Mouse (Mus musculus) kidney, embryonic 14.5 days (tissue): ENCODE data around the gene Tagln2. TPM values are rescaled to one million over a fixed set of nuclear protein-coding genes. Genes with fewer than 3 reads are reported as not detected.

Source experiments
- ATAC-seq: fragments of 200-750 bp; cut with Nextera tagmentation; 2 replicates; pipeline ENCODE4 v1.8.0; 2017; ENCODE audit warnings: moderate number of reproducible peaks, mild to moderate bottlenecking, moderate TSS enrichment, moderate library complexity; ENCODE audit not compliant: low FRiP score, low TSS enrichment
- H3K27ac ChIP-seq: fragments of 300-500 bp; sonication (generic); 2 replicates; pipeline ENCODE4 v1.5.1; 2014; ENCODE audit warnings: low read depth, mild to moderate bottlenecking, low read length, moderate library complexity, mixed read lengths
- H3K27me3 ChIP-seq: fragments of 300-500 bp; sonication (generic); 2 replicates; pipeline ENCODE4 v1.6.1; 2014; ENCODE audit warnings: mild to moderate bottlenecking, low read length; ENCODE audit not compliant: control insufficient read depth, insufficient read depth
- H3K36me3 ChIP-seq: fragments of 300-500 bp; sonication (generic); 2 replicates; pipeline ENCODE4 v1.6.1; 2014; ENCODE audit warnings: low read length, mixed read lengths; ENCODE audit not compliant: control insufficient read depth, insufficient read depth
- H3K4me1 ChIP-seq: fragments of 300-500 bp; sonication (generic); 2 replicates; pipeline ENCODE4 v1.6.1; 2014; ENCODE audit warnings: low read length, mixed read lengths; ENCODE audit not compliant: control insufficient read depth, insufficient read depth
- H3K4me2 ChIP-seq: fragments of 300-500 bp; sonication (generic); replicated peaks from 2 replicates; pipeline ENCODE4 v1.6.1; 2014; ENCODE audit warnings: low read depth, mild to moderate bottlenecking, low read length
- H3K4me3 ChIP-seq: fragments of 300-500 bp; sonication (generic); 2 replicates; pipeline ENCODE4 v1.5.1; 2014; ENCODE audit warnings: mild to moderate bottlenecking, low read length
- H3K9ac ChIP-seq: fragments of 300-500 bp; sonication (generic); 2 replicates; pipeline ENCODE4 v1.6.1; 2014; ENCODE audit warnings: low read depth, mild to moderate bottlenecking, low read length, moderate library complexity
- H3K9me3 ChIP-seq: fragments of 300-500 bp; sonication (generic); 2 replicates; pipeline ENCODE4 v1.6.1; 2016; ENCODE audit warnings: low read length; ENCODE audit not compliant: control insufficient read depth
- WGBS: fragments of 180-500 bp; shearing (Covaris S2); extraction: QIAGEN DNeasy Blood & Tissue Kit; methylation state at CpG from one replicate; pipeline ENCODE4 v1.1.7; 2014; 5-methylcytosine and 5-hydroxymethylcytosine counted together
- polyA plus RNA-seq: library from polyadenylated mRNA; unstranded; fragments of >200 nt; fragmentation: Nextera tagmentation; extraction: Ambion mirVana; gene quantifications from 2 replicates; pipeline ENCODE4 v1.2.1, GENCODE M21; 2014

Tagln2 gene
- polyA plus RNA-seq, 1 experiment from 2014 or later, result 139 TPM

- H3K9ac ChIP-seq, result no peak overlapping the region
- 0 out of 2 replicates have a peak, but pooled peaks cover 3% of the 10 kb centered on the region for H3K27me3 ChIP-seq
- no peak for ATAC-seq
- H3K4me2 ChIP-seq, result no peak overlapping the region
- WGBS, result 51% methylated on average over 12 of the region's 12 CpGs
- peaks cover 16% of the 10 kb centered on the region; the same call in 1 of the 2 replicates for H3K4me1 ChIP-seq
- no peaks in the 10 kb centered on the region for H3K9me3 ChIP-seq
- no peaks in the 10 kb centered on the region for H3K36me3 ChIP-seq
- H3K27ac ChIP-seq, result no peak overlapping the region
- no peak overlapping the region for H3K4me3 ChIP-seq
Observed at GRCm38 (mm10) chr1:172523699-172524101, 23.9 kb downstream of the Tagln2 start.

GRCm38 (mm10) chr1:172525027-172525764, 25.3 kb downstream of the Tagln2 start:
- no peak overlapping the region for H3K4me2 ChIP-seq
- H3K4me3 ChIP-seq, result no peak overlapping the region
- ATAC-seq, result no peak
- H3K4me1 ChIP-seq, result peaks cover 15% of the 10 kb centered on the region; the same call in 1 of the 2 replicates
- H3K36me3 ChIP-seq, result no peaks in the 10 kb centered on the region
- no peaks in the 10 kb centered on the region for H3K9me3 ChIP-seq
- 41% methylated on average over 15 of the region's 15 CpGs for WGBS
- H3K27me3 ChIP-seq, result 0 out of 2 replicates have a peak, but pooled peaks cover 3% of the 10 kb centered on the region
- H3K9ac ChIP-seq, result no peak overlapping the region
- peak overlapping the region; percentile 55; the same call in 1 of the 2 replicates for H3K27ac ChIP-seq

- 0 out of 2 replicates have a peak, but pooled peaks cover 3% of the 10 kb centered on the region for H3K27me3 ChIP-seq
- no peaks in the 10 kb centered on the region for H3K36me3 ChIP-seq
- no peak for ATAC-seq
- no peak overlapping the region; the same call in 1 of the 2 replicates for H3K4me2 ChIP-seq
- 66% methylated on average over 7 of the region's 7 CpGs for WGBS
- H3K27ac ChIP-seq, result no peak overlapping the region
- H3K4me1 ChIP-seq, result peaks cover 14% of the 10 kb centered on the region; the same call in 1 of the 2 replicates
- H3K4me3 ChIP-seq, result no peak overlapping the region
- H3K9ac ChIP-seq, result no peak overlapping the region
- H3K9me3 ChIP-seq, result no peaks in the 10 kb centered on the region
Observed at GRCm38 (mm10) chr1:172525971-172526370, 26.1 kb downstream of the Tagln2 start.

- ATAC-seq, result no peak
- WGBS, result 71% methylated on average over 23 of the region's 23 CpGs
- H3K27ac ChIP-seq, result no peak overlapping the region
Observed at GRCm38 (mm10) chr1:172526380-172527081, 26.7 kb downstream of the Tagln2 start.

GRCm38 (mm10) chr1:172527431-172527830, 27.6 kb downstream of the Tagln2 start:
- H3K4me3 ChIP-seq, result no peak overlapping the region
- ATAC-seq, result no peak
- 94% methylated on average over 10 of the region's 10 CpGs for WGBS
- H3K4me2 ChIP-seq, result no peak overlapping the region
- H3K4me1 ChIP-seq, result peaks cover 10% of the 10 kb centered on the region; the same call in 1 of the 2 replicates
- no peaks in the 10 kb centered on the region for H3K9me3 ChIP-seq
- no peak overlapping the region for H3K27ac ChIP-seq
- H3K27me3 ChIP-seq, result 0 out of 2 replicates have a peak, but pooled peaks cover 3% of the 10 kb centered on the region
- H3K9ac ChIP-seq, result no peak overlapping the region
- H3K36me3 ChIP-seq, result no peaks in the 10 kb centered on the region

More at GRCm38 (mm10) chr1:172526380-172527081, 26.7 kb downstream of the Tagln2 start:
- Histone ChIP-seq H3K4me1 (peaks cover 10% of the 10 kb centered on the region; the same call in 1 of the 2 replicates), H3K9me3 (no peaks in the 10 kb centered on the region), H3K4me2 (no peak overlapping the region; the same call in 1 of the 2 replicates), H3K36me3 (no peaks in the 10 kb centered on the region), H3K9ac (no peak overlapping the region), H3K4me3 (no peak overlapping the region), H3K27me3 (0 out of 2 replicates have a peak, but pooled peaks cover 3% of the 10 kb centered on the region)

GRCm38 (mm10) chr1:172528701-172529100, 28.9 kb downstream of the Tagln2 start:
- H3K27me3 ChIP-seq, result 0 out of 2 replicates have a peak, but pooled peaks cover 3% of the 10 kb centered on the region
- no peak overlapping the region for H3K9ac ChIP-seq
- H3K36me3 ChIP-seq, result no peaks in the 10 kb centered on the region
- peaks cover 10% of the 10 kb centered on the region; the same call in 1 of the 2 replicates for H3K4me1 ChIP-seq
- no peak overlapping the region for H3K4me3 ChIP-seq
- H3K9me3 ChIP-seq, result no peaks in the 10 kb centered on the region
- H3K4me2 ChIP-seq, result no peak overlapping the region
- no peak overlapping the region for H3K27ac ChIP-seq
- 5% methylated on average over 7 of the region's 7 CpGs for WGBS
- peak; percentile 80 for ATAC-seq

GRCm38 (mm10) chr1:172530544-172531220, 30.8 kb downstream of the Tagln2 start:
- Histone ChIP-seq H3K4me2 (no peak overlapping the region), H3K9ac (no peak overlapping the region), H3K4me1 (0 out of 2 replicates have a peak, but pooled peaks cover 4% of the 10 kb centered on the region), H3K27me3 (0 out of 2 replicates have a peak, but pooled peaks cover 3% of the 10 kb centered on the region), H3K4me3 (no peak overlapping the region), H3K9me3 (no peaks in the 10 kb centered on the region), H3K36me3 (no peaks in the 10 kb centered on the region), H3K27ac (no peak overlapping the region)
- WGBS, result 21% methylated on average over 8 of the region's 8 CpGs
- ATAC-seq, result 0 out of 2 replicates have a peak, but pooled peaks have one; percentile 10

- H3K27ac ChIP-seq, result no peak overlapping the region
- H3K4me2 ChIP-seq, result peak overlapping the region; percentile 36
- peak; percentile 87 for ATAC-seq
- H3K9ac ChIP-seq, result 0 out of 2 replicates have a peak overlapping the region, but pooled peaks have one; percentile 20
- H3K36me3 ChIP-seq, result no peaks in the 10 kb centered on the region
- 0 out of 2 replicates have a peak, but pooled peaks cover 4% of the 10 kb centered on the region for H3K4me1 ChIP-seq
- H3K4me3 ChIP-seq, result peak overlapping the region; percentile 16
- H3K9me3 ChIP-seq, result no peaks in the 10 kb centered on the region
- no peaks in the 10 kb centered on the region for H3K27me3 ChIP-seq
- 3% methylated on average over 13 of the region's 13 CpGs for WGBS
Observed at GRCm38 (mm10) chr1:172532551-172532950, 32.7 kb downstream of the Tagln2 start.
